Mouse (Mus musculus): ENCODE data around the gene Rasd1.

GRCm38 (mm10) chr11:59994318-59994717 lies 29.6 kb upstream of the Rasd1 start:
- no peak for TF ChIP-seq CTCF (conservative IDR thresholded peaks at IDR 0.05; ENCODE audit: insufficient read depth, insufficient read length, low read depth, low read length)
- TF ChIP-seq POLR2A (IDR thresholded peaks at IDR 0.05; ENCODE audit: low read depth, low read length): no peak
